14 mouse cellular contexts compared by ENCODE assay signal in genomic region chr3:86852867-86853266, GRCm38 (mm10).
DNase-seq lines count a peak whose midpoint lies in the region; ATAC-seq and TF ChIP-seq lines count a peak whose summit lies in the region.
"Had no signal": no experiment of that assay in that cellular context is flagged by ENCODE, and none has a peak within 500 bp of the region (broad histone marks: within the 10 kb centered on the region; RNA-seq: fewer than 3 reads in every experiment).

No protein-coding gene starts in this region.

- TF ChIP-seq CTCF in olfactory bulb, adult 2 months (IDR thresholded peaks at IDR 0.05; ENCODE audit: insufficient read depth, low read depth, low read length) = no peak

- H3K4me1 ChIP-seq in forebrain, embryonic 13.5 days = peaks cover 68% of the 10 kb centered on the region
- H3K4me1 ChIP-seq in limb, embryonic 10.5 days = peaks cover 30% of the 10 kb centered on the region
- H3K4me1 ChIP-seq in olfactory bulb, adult 2 months (ENCODE audit: control insufficient read depth, insufficient read depth, low read length) = peaks cover 21% of the 10 kb centered on the region

- no peaks in the 10 kb centered on the region for H3K27me3 ChIP-seq in forebrain, embryonic 13.5 days
- H3K27me3 ChIP-seq in limb, embryonic 10.5 days (ENCODE audit: low read depth, poor library complexity, severe bottlenecking) = no peaks in the 10 kb centered on the region
- H3K27me3 ChIP-seq: heart, embryonic 15.5 days; limb, embryonic 15.5 days had no signal

- no peaks in the 10 kb centered on the region for H3K36me3 ChIP-seq in forebrain, embryonic 13.5 days (ENCODE audit: poor library complexity, severe bottlenecking)
- H3K36me3 ChIP-seq in limb, embryonic 10.5 days = no peaks in the 10 kb centered on the region
- H3K36me3 ChIP-seq: heart, embryonic 15.5 days; limb, embryonic 15.5 days had no signal

- peak overlapping the region; percentile 80 for H3K27ac ChIP-seq in forebrain, embryonic 13.5 days
- H3K27ac ChIP-seq in limb, embryonic 10.5 days = peak overlapping the region; percentile 11; the same call in 1 of the 2 replicates
- H3K27ac ChIP-seq in olfactory bulb, adult 2 months (ENCODE audit: insufficient read depth, low read depth, low read length) = 0 out of 2 replicates have a peak overlapping the region, but pooled peaks have one; percentile 33
- H3K27ac ChIP-seq: heart, embryonic 15.5 days; limb, embryonic 15.5 days had no signal

- peak; percentile 31 for DNase-seq in lung, postnatal 10 days
- no peak for DNase-seq in lung, adult 18-20 months
- DNase-seq in limb, embryonic 10.5 days (ENCODE audit: low spot score) = no peak
- DNase-seq in kidney, postnatal 14 days = no peak
- DNase-seq in adrenal gland, postnatal 10 days = no peak
- DNase-seq: cerebellum, adult 9-11 months; gastrocnemius, postnatal 10 days; kidney, adult 2 months; layer of hippocampus, postnatal 36 days; lung, postnatal 36 days had no signal

- H3K9ac ChIP-seq in forebrain, embryonic 13.5 days = no peak overlapping the region; the same call in 1 of the 2 replicates
- H3K9ac ChIP-seq: heart, embryonic 15.5 days; limb, embryonic 15.5 days had no signal

- peak; percentile 81 for ATAC-seq in forebrain, embryonic 13.5 days

- no peak overlapping the region for H3K4me3 ChIP-seq in forebrain, embryonic 13.5 days
- H3K4me3 ChIP-seq in limb, embryonic 10.5 days = no peak overlapping the region
- H3K4me3 ChIP-seq in olfactory bulb, adult 2 months (ENCODE audit: insufficient read depth, low read depth, low read length) = no peak overlapping the region
- H3K4me3 ChIP-seq: heart, embryonic 15.5 days; limb, embryonic 15.5 days had no signal

- no peak for TF ChIP-seq POLR2A in olfactory bulb, adult 2 months (IDR thresholded peaks at IDR 0.05; ENCODE audit: insufficient read depth, low read depth, low read length)

- H3K9me3 ChIP-seq in forebrain, embryonic 13.5 days (replicated peaks) = no peaks in the 10 kb centered on the region
- H3K9me3 ChIP-seq in limb, embryonic 10.5 days (replicated peaks) = no peaks in the 10 kb centered on the region
- H3K9me3 ChIP-seq: heart, embryonic 15.5 days; limb, embryonic 15.5 days had no signal

- 29% methylated on average over 3 of the region's 3 CpGs for WGBS in forebrain, embryonic 13.5 days
- WGBS in limb, embryonic 10.5 days = 51% methylated on average over 3 of the region's 3 CpGs
- WGBS in olfactory bulb, adult 2 months = 33% methylated on average over 3 of the region's 3 CpGs

- no peak overlapping the region for H3K4me2 ChIP-seq in forebrain, embryonic 13.5 days
- H3K4me2 ChIP-seq: heart, embryonic 15.5 days; limb, embryonic 15.5 days had no signal

Comparison
In these comparisons a context has a peak if more than half of its experiments do, and no peak if none do; other contexts are left out.
1. H3K27ac ChIP-seq: peak in every context shown above with its lines; median percentile 80 in forebrain, embryonic 13.5 days; 33 in olfactory bulb, adult 2 months; 11 in limb, embryonic 10.5 days.